Mouse (Mus musculus) cerebellum, adult 2 months (tissue): ENCODE results near the gene Fam240a.

Experiments
- CTCF ChIP-seq: fragments of 200-500 bp; IDR thresholded peaks from 2 replicates; pipeline ENCODE4 v1.5.1; 2011; ENCODE audit warnings: low read depth, mild to moderate bottlenecking, control low read depth, low read length, moderate library complexity, borderline replicate concordance; ENCODE audit not compliant: insufficient read depth
- POLR2A ChIP-seq: fragments of 200-500 bp; IDR thresholded peaks from 2 replicates; pipeline ENCODE4 v1.6.1; 2011; ENCODE audit warnings: low read length, control low read depth, borderline replicate concordance; ENCODE audit not compliant: insufficient read depth

GRCm38 (mm10) chr9:110899451-110900008, 17.1 kb downstream of the Fam240a start:
- no peak for TF ChIP-seq POLR2A
- no peak for TF ChIP-seq CTCF
